ENCODE assay signal across 30 mouse cellular contexts in the genomic region with DNA sequence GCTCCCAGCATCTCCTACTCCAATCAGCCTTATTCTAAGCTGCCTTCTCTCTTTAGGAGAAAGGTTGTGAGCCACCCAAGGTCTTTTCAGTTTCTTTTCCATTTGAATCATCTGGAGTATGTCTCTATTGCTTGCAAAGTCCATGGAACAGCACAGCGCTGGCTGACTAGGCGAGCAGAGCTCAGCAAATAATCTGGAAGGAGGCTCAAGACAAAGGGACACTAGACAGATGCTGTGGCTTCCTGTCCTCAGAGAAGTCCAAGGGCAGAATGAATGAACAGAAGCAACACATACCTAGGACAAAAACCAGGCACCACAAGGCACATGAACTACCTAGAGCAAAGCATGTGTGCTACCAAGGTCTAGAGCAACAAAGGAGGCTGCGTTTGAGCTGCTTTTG.
"Had no signal": no experiment of that assay in that cellular context is flagged by ENCODE, and none has a peak within 500 bp of the region (broad histone marks: within the 10 kb centered on the region; RNA-seq: fewer than 3 reads in every experiment).

No protein-coding gene starts in this region.

- H3K4me3 ChIP-seq: limb, embryonic 10.5 days; limb, embryonic 12.5 days; limb, embryonic 13.5 days; limb, embryonic 15.5 days; liver, embryonic 12.5 days; liver, embryonic 13.5 days; liver, embryonic 15.5 days; lung, embryonic 15.5 days; megakaryocyte, embryonic 14.5 days; midbrain, embryonic 10.5 days; midbrain, embryonic 12.5 days; midbrain, embryonic 15.5 days; myocyte; neural tube, embryonic 12.5 days had no signal

- H3K9ac ChIP-seq: limb, embryonic 12.5 days; limb, embryonic 13.5 days; limb, embryonic 15.5 days; liver, embryonic 12.5 days; liver, embryonic 13.5 days; liver, embryonic 14.5 days; liver, embryonic 15.5 days; liver, postnatal 0 days; lung, embryonic 14.5 days; lung, embryonic 15.5 days; midbrain, embryonic 12.5 days; midbrain, embryonic 15.5 days; neural tube, embryonic 12.5 days had no signal

- H3K4me2 ChIP-seq: limb, embryonic 12.5 days; limb, embryonic 13.5 days; limb, embryonic 15.5 days; liver, embryonic 11.5 days; liver, embryonic 12.5 days; liver, embryonic 13.5 days; liver, embryonic 15.5 days; lung, embryonic 14.5 days; lung, embryonic 15.5 days; midbrain, embryonic 12.5 days; midbrain, embryonic 15.5 days; neural tube, embryonic 12.5 days had no signal

- DNase-seq: left cerebral cortex, postnatal 4 days; liver; liver, embryonic 13.5 days; liver, postnatal 0 days; lung, adult 18-20 months; lung, adult 2 months; lung, embryonic 14.5 days; lung, postnatal 10 days; lung, postnatal 14 days; lung, postnatal 36 days; lung, postnatal 4 days; midbrain, embryonic 14.5 days had no signal

- H3K27ac ChIP-seq: limb, embryonic 10.5 days; limb, embryonic 12.5 days; limb, embryonic 13.5 days; limb, embryonic 15.5 days; liver, embryonic 12.5 days; liver, embryonic 13.5 days; liver, embryonic 14.5 days; liver, embryonic 15.5 days; lung, embryonic 15.5 days; macrophage; midbrain, embryonic 10.5 days; midbrain, embryonic 12.5 days; midbrain, embryonic 15.5 days; neural tube, embryonic 12.5 days had no signal

- H3K9me3 ChIP-seq: limb, embryonic 10.5 days; limb, embryonic 12.5 days; limb, embryonic 13.5 days; limb, embryonic 15.5 days; liver, embryonic 12.5 days; liver, embryonic 13.5 days; liver, embryonic 15.5 days; lung, embryonic 15.5 days; midbrain, embryonic 10.5 days; midbrain, embryonic 12.5 days; midbrain, embryonic 15.5 days; neural tube, embryonic 12.5 days had no signal

- H3K36me3 ChIP-seq: limb, embryonic 10.5 days; limb, embryonic 12.5 days; limb, embryonic 13.5 days; limb, embryonic 15.5 days; liver, embryonic 12.5 days; liver, embryonic 13.5 days; liver, embryonic 15.5 days; lung, embryonic 15.5 days; midbrain, embryonic 10.5 days; midbrain, embryonic 12.5 days; midbrain, embryonic 15.5 days; neural tube, embryonic 12.5 days had no signal

- H3K27me3 ChIP-seq: limb, embryonic 12.5 days; limb, embryonic 13.5 days; limb, embryonic 15.5 days; liver, embryonic 12.5 days; liver, embryonic 13.5 days; liver, embryonic 15.5 days; lung, embryonic 15.5 days; megakaryocyte, embryonic 14.5 days; midbrain, embryonic 12.5 days; midbrain, embryonic 15.5 days; neural tube, embryonic 12.5 days had no signal

- ATAC-seq: liver, embryonic 12.5 days; liver, postnatal 0 days; lung, postnatal 0 days; midbrain, embryonic 15.5 days; midbrain, embryonic 16.5 days had no signal

- H3K4me1 ChIP-seq: liver, embryonic 12.5 days; liver, embryonic 13.5 days; liver, embryonic 15.5 days; megakaryocyte, embryonic 14.5 days; midbrain, embryonic 10.5 days; midbrain, embryonic 12.5 days; midbrain, embryonic 15.5 days; neural tube, embryonic 12.5 days had no signal
